Mouse (Mus musculus) MEL (cell line): ENCODE measurements at regions not wholly inside any gene's neighbourhood (a gene's known extent, or its start where the extent isn't known, plus 50 kb on each side); places are given as distances from the start of the nearest gene placed in this dataset.

Source experiments
- BHLHE40 ChIP-seq: IDR thresholded peaks from 2 replicates; pipeline ENCODE4 v1.6.1; 2012; ENCODE audit warnings: low read depth, mild to moderate bottlenecking, inconsistent platforms, low read length, improper control_type of control experiment, borderline replicate concordance
- CTCF ChIP-seq, 3 experiments: IDR thresholded peaks in 2 of 3; conservative IDR thresholded peaks in 1 of 3; 2 replicates each; pipeline ENCODE4 v1.5.1; 2011 to 2012; ENCODE audit warnings: low read length in 3 of 3, low read depth in 2 of 3, mild to moderate bottlenecking in 2 of 3, improper control_type of control experiment in 1 of 3, inconsistent platforms in 1 of 3, mixed read lengths in 1 of 3, moderate library complexity in 1 of 3; ENCODE audit not compliant: control insufficient read depth in 1 of 3, insufficient read depth in 1 of 3, poor library complexity in 1 of 3, severe bottlenecking in 1 of 3
- EP300 ChIP-seq, 2 experiments: IDR thresholded peaks; 2 replicates each; pipeline ENCODE4 v1.6.1; 2011; ENCODE audit warnings: improper control_type of control experiment in 2 of 2, low read length in 2 of 2, low read depth in 1 of 2, mild to moderate bottlenecking in 1 of 2
- MAFK ChIP-seq: IDR thresholded peaks from 2 replicates; pipeline ENCODE4 v1.6.1; 2011; ENCODE audit warnings: low read depth, mild to moderate bottlenecking, low read length, improper control_type of control experiment, borderline replicate concordance
- POLR2A ChIP-seq, 2 experiments: IDR thresholded peaks; 2 replicates each; pipeline ENCODE4 v1.6.1; 2011 to 2012; ENCODE audit warnings: low read length in 2 of 2, mild to moderate bottlenecking in 2 of 2, control low read depth in 1 of 2, improper control_type of control experiment in 1 of 2, low read depth in 1 of 2, moderate library complexity in 1 of 2; ENCODE audit not compliant: control insufficient read depth in 1 of 2, insufficient read depth in 1 of 2, poor library complexity in 1 of 2
- USF2 ChIP-seq, 2 experiments: IDR thresholded peaks; 2 replicates each; pipeline ENCODE4 v1.6.1; 2011 to 2012; ENCODE audit warnings: improper control_type of control experiment in 2 of 2, low read length in 2 of 2, borderline replicate concordance in 1 of 2, inconsistent platforms in 1 of 2, low read depth in 1 of 2, mild to moderate bottlenecking in 1 of 2; ENCODE audit not compliant: insufficient read depth in 1 of 2
- ZNF384 ChIP-seq: IDR thresholded peaks from 2 replicates; pipeline ENCODE4 v1.6.1; 2012; ENCODE audit warnings: low read depth, mild to moderate bottlenecking, inconsistent platforms, low read length, improper control_type of control experiment

DNA sequence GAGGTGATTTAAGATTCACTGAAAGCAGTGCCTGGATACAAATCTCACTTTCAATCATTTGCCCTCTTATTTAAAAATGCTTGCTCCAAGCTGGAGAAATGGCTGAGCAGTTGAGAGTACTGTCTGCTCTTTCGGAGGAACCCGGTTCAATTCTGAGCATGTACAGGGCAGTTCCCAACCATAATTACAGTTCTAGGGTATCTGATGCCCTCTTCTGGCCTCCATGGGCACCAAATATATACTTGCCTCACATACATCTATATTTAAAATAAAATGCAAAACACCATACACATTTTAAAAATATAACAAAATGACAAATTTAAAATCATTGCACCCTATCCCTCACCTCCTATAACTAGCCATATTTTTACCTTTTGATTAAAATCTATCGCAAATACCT, 3421.5 kb upstream of the Lrrc6 start:
- TF ChIP-seq USF2 (IDR thresholded peaks at IDR 0.05; ENCODE audit: borderline replicate concordance in 1 of 2, insufficient read depth in 1 of 2, low read depth in 1 of 2, low read length in 2 of 2) (no peak), MAFK (no peak), BHLHE40 (no peak), ZNF384 (no peak), CTCF (IDR thresholded peaks at IDR 0.05 in 2 of 3, conservative IDR thresholded peaks at IDR 0.05 in 1 of 3; ENCODE audit: control insufficient read depth in 1 of 3, insufficient read depth in 1 of 3, low read depth in 2 of 3, low read length in 3 of 3, poor library complexity in 1 of 3, severe bottlenecking in 1 of 3) (no peak), POLR2A (IDR thresholded peaks at IDR 0.05; ENCODE audit: control insufficient read depth in 1 of 2, insufficient read depth in 1 of 2, low read depth in 1 of 2, low read length in 2 of 2, poor library complexity in 1 of 2) (no peak), EP300 (IDR thresholded peaks at IDR 0.05; ENCODE audit: low read depth in 1 of 2, low read length in 2 of 2) (no peak)
